Mouse (Mus musculus) stomach, postnatal 0 days (tissue): Measurements from ENCODE around the gene Dnm3.

Source experiments
- CTCF ChIP-seq: IDR thresholded peaks from 2 replicates; pipeline ENCODE4 v1.5.1; 2016; ENCODE audit warnings: antibody characterized with exemption, low read depth, mild to moderate bottlenecking, moderate library complexity
- EP300 ChIP-seq: optimal IDR thresholded peaks from 2 replicates; pipeline ENCODE3; 2016; ENCODE audit warnings: antibody characterized with exemption

- TF ChIP-seq CTCF (no peak), EP300 (no peak)
Observed at GRCm38 (mm10) chr1:162200446-162200845, 277.4 kb downstream of the Dnm3 start.
